ENCODE assay signal across 8 mouse cellular contexts in genomic region chr4:130275823-130276105, GRCm38 (mm10). TPM values are rescaled to one million over a fixed set of nuclear protein-coding genes. Genes with fewer than 3 reads are reported as not detected.
A peak's percentile ranks its signal among the peaks of the same experiment; 100 is the strongest.
DNase-seq lines count a peak whose midpoint lies in the region; ATAC-seq and TF ChIP-seq lines count a peak whose summit lies in the region.

No protein-coding gene starts in this region.

- WGBS in kidney, embryonic 15.5 days: 56% methylated on average over 5 of the region's 5 CpGs
- 53% methylated on average over 5 of the region's 5 CpGs for WGBS in embryonic facial prominence, embryonic 15.5 days
- 42% methylated on average over 5 of the region's 5 CpGs for WGBS in intestine, embryonic 16.5 days

- H3ac ChIP-seq in myocyte (ENCODE audit: control insufficient read depth, insufficient read length): peak overlapping the region; percentile 15

- no peak for TF ChIP-seq POLR2A in myocyte (IDR thresholded peaks at IDR 0.05; ENCODE audit: insufficient read length, low read depth)

- H3K4me1 ChIP-seq in kidney, embryonic 15.5 days: peaks cover 27% of the 10 kb centered on the region
- peaks cover 20% of the 10 kb centered on the region; the same call in 1 of the 2 replicates for H3K4me1 ChIP-seq in embryonic facial prominence, embryonic 15.5 days
- peaks cover 6% of the 10 kb centered on the region for H3K4me1 ChIP-seq in intestine, embryonic 16.5 days (ENCODE audit: control insufficient read depth, insufficient read depth, low read length)

- H3K9me3 ChIP-seq in kidney, embryonic 15.5 days (replicated peaks): no peaks in the 10 kb centered on the region
- H3K9me3 ChIP-seq in embryonic facial prominence, embryonic 15.5 days (replicated peaks): no peaks in the 10 kb centered on the region
- no peaks in the 10 kb centered on the region for H3K9me3 ChIP-seq in intestine, embryonic 16.5 days (ENCODE audit: control insufficient read depth, low read length)

- no peak overlapping the region for H3K9ac ChIP-seq in kidney, embryonic 15.5 days
- 0 out of 2 replicates have a peak overlapping the region, but pooled peaks have one; percentile 74 for H3K9ac ChIP-seq in embryonic facial prominence, embryonic 15.5 days
- peak overlapping the region; percentile 64; the same call in 1 of the 2 replicates for H3K9ac ChIP-seq in intestine, embryonic 16.5 days (ENCODE audit: low read depth, low read length)

- DNase-seq in kidney, adult 9 months: no peak
- no peak for DNase-seq in right cerebral cortex, postnatal 14 days

- H3K79me2 ChIP-seq in myocyte (ENCODE audit: control insufficient read depth, insufficient read depth): peaks cover 4% of the 10 kb centered on the region

- no peak overlapping the region for H3K27ac ChIP-seq in kidney, embryonic 15.5 days
- no peak overlapping the region for H3K27ac ChIP-seq in embryonic facial prominence, embryonic 15.5 days (replicated peaks)
- H3K27ac ChIP-seq in intestine, embryonic 16.5 days (ENCODE audit: low read length): no peak overlapping the region

- peaks cover 72% of the 10 kb centered on the region for H3K27me3 ChIP-seq in kidney, embryonic 15.5 days
- H3K27me3 ChIP-seq in embryonic facial prominence, embryonic 15.5 days: peaks cover 5% of the 10 kb centered on the region; the same call in 1 of the 2 replicates
- H3K27me3 ChIP-seq in intestine, embryonic 16.5 days (replicated peaks; ENCODE audit: control insufficient read depth, insufficient read depth, low read length): peaks cover 12% of the 10 kb centered on the region
- H3K27me3 ChIP-seq in myocyte (ENCODE audit: control insufficient read depth, insufficient read depth, insufficient read length): no peaks in the 10 kb centered on the region

- peak overlapping the region; percentile 98 for H3K4me2 ChIP-seq in kidney, embryonic 15.5 days
- H3K4me2 ChIP-seq in embryonic facial prominence, embryonic 15.5 days (replicated peaks): peak overlapping the region; percentile 86
- H3K4me2 ChIP-seq in intestine, embryonic 16.5 days (ENCODE audit: low read depth, low read length): peak overlapping the region; percentile 98
- peak overlapping the region; percentile 88 for H3K4me2 ChIP-seq in myocyte (ENCODE audit: low read depth)

- ATAC-seq in kidney, embryonic 15.5 days (replicated peaks; ENCODE audit: low FRiP score): no peak
- no peak for ATAC-seq in embryonic facial prominence, embryonic 15.5 days (ENCODE audit: insufficient number of reproducible peaks, low FRiP score, low TSS enrichment, low read depth)
- no peak for ATAC-seq in intestine, embryonic 16.5 days
- no peak for ATAC-seq in activated CD4-positive, CD25-positive, alpha-beta regulatory T cell, adult 4 months
- no peak for ATAC-seq in frontal cortex, adult (ENCODE audit: low TSS enrichment)

- no peaks in the 10 kb centered on the region for H3K36me3 ChIP-seq in kidney, embryonic 15.5 days
- no peaks in the 10 kb centered on the region for H3K36me3 ChIP-seq in embryonic facial prominence, embryonic 15.5 days
- no peaks in the 10 kb centered on the region for H3K36me3 ChIP-seq in intestine, embryonic 16.5 days (ENCODE audit: control insufficient read depth, insufficient read depth, low read length)
- H3K36me3 ChIP-seq in myocyte (ENCODE audit: control insufficient read depth, insufficient read depth): no peaks in the 10 kb centered on the region

- H3K4me3 ChIP-seq in kidney, embryonic 15.5 days (replicated peaks): peak overlapping the region; percentile 64
- peak overlapping the region; percentile 74 for H3K4me3 ChIP-seq in embryonic facial prominence, embryonic 15.5 days (replicated peaks)
- H3K4me3 ChIP-seq in intestine, embryonic 16.5 days (ENCODE audit: low read length): peak overlapping the region; percentile 59
- peak overlapping the region; percentile 91 for H3K4me3 ChIP-seq in myocyte

TF ChIP-seq in myocyte, 11 proteins besides CTCF, POLR2A, EP300 and RAD21:
- TF ChIP-seq POLR2AphosphoS2 (IDR thresholded peaks at IDR 0.05; ENCODE audit: insufficient read length, low read depth): no peak
- no peak for TF ChIP-seq MYOD1 (IDR thresholded peaks at IDR 0.05; ENCODE audit: control insufficient read depth in 1 of 3, insufficient read length in 2 of 3, low read depth in 2 of 3)
- no peak for TF ChIP-seq MAX (IDR thresholded peaks at IDR 0.05; ENCODE audit: low read depth)
- TF ChIP-seq TCF3 (IDR thresholded peaks at IDR 0.05; ENCODE audit: insufficient read length, low read depth): no peak
- TF ChIP-seq REST (IDR thresholded peaks at IDR 0.05; ENCODE audit: insufficient read depth, insufficient read length): no peak
- TF ChIP-seq E2F4 (IDR thresholded peaks at IDR 0.05; ENCODE audit: insufficient read depth): no peak

RNA-seq across cellular contexts. Expression of gene Serinc2, which starts 3.2 kb away (rescaled TPM):
- 43.8 and 48.8 TPM in 2 replicates for polyA plus RNA-seq in kidney, embryonic 15.5 days (2015; fragmentation: Nextera tagmentation; extraction: Ambion mirVana)
- polyA plus RNA-seq in embryonic facial prominence, embryonic 15.5 days (2015; fragmentation: Nextera tagmentation; extraction: Ambion mirVana): 108 and 110 TPM in 2 replicates
- 20.6 and 22.8 TPM in 2 replicates for polyA plus RNA-seq in intestine, embryonic 16.5 days (2015; fragmentation: Nextera tagmentation; extraction: Ambion mirVana)
- polyA plus RNA-seq in myocyte (2012; fragmentation: generic; extraction: Trizol): 120 TPM
- polyA plus RNA-seq in activated CD4-positive, CD25-positive, alpha-beta regulatory T cell, adult 4 months (2017; shearing (Covaris generic)): under 1 TPM; 0.61 to 0.92 TPM

RNA-seq across cellular contexts. Expression of gene Fabp3, which starts 32.6 kb away (rescaled TPM):
- polyA plus RNA-seq in kidney, embryonic 15.5 days (2015; fragmentation: Nextera tagmentation; extraction: Ambion mirVana): 70.7 and 81.3 TPM in 2 replicates
- polyA plus RNA-seq in embryonic facial prominence, embryonic 15.5 days (2015; fragmentation: Nextera tagmentation; extraction: Ambion mirVana): 40.7 and 46.9 TPM in 2 replicates
- 4.0 and 4.5 TPM in 2 replicates for polyA plus RNA-seq in intestine, embryonic 16.5 days (2015; fragmentation: Nextera tagmentation; extraction: Ambion mirVana)
- polyA plus RNA-seq in myocyte (2012; fragmentation: generic; extraction: Trizol): 71.9 TPM
- under 1 TPM in 1 of 2 experiments, not detected in 1; 0.42 TPM for polyA plus RNA-seq in activated CD4-positive, CD25-positive, alpha-beta regulatory T cell, adult 4 months (2017; shearing (Covaris generic))

RNA-seq across cellular contexts. Expression of gene Gm10570, which starts 32.7 kb away (rescaled TPM):
- 0.36 and 0.57 TPM in 2 replicates for polyA plus RNA-seq in kidney, embryonic 15.5 days (2015; fragmentation: Nextera tagmentation; extraction: Ambion mirVana)
- 0.36 TPM in 1 of 2 replicates, not detected in the other for polyA plus RNA-seq in embryonic facial prominence, embryonic 15.5 days (2015; fragmentation: Nextera tagmentation; extraction: Ambion mirVana)
- polyA plus RNA-seq in intestine, embryonic 16.5 days (2015; fragmentation: Nextera tagmentation; extraction: Ambion mirVana): not detected in 2 replicates
- 0.24 TPM for polyA plus RNA-seq in myocyte (2012; fragmentation: generic; extraction: Trizol)
- not detected for polyA plus RNA-seq in activated CD4-positive, CD25-positive, alpha-beta regulatory T cell, adult 4 months (2017; shearing (Covaris generic))

RNA-seq across cellular contexts. Expression of gene Gm853, which starts 53.6 kb away (rescaled TPM):
- polyA plus RNA-seq in kidney, embryonic 15.5 days (2015; fragmentation: Nextera tagmentation; extraction: Ambion mirVana): 0.26 and 0.39 TPM in 2 replicates
- polyA plus RNA-seq in embryonic facial prominence, embryonic 15.5 days (2015; fragmentation: Nextera tagmentation; extraction: Ambion mirVana): not detected in 2 replicates
- not detected in 2 replicates for polyA plus RNA-seq in intestine, embryonic 16.5 days (2015; fragmentation: Nextera tagmentation; extraction: Ambion mirVana)
- polyA plus RNA-seq in myocyte (2012; fragmentation: generic; extraction: Trizol): not detected
- not detected for polyA plus RNA-seq in activated CD4-positive, CD25-positive, alpha-beta regulatory T cell, adult 4 months (2017; shearing (Covaris generic))

Comparison
In these comparisons a context has a peak if more than half of its experiments do, and no peak if none do; other contexts are left out.
1. RNA of gene Serinc2, which starts 3.2 kb away (polyA plus RNA-seq): 120 TPM in myocyte (single experiment), 108 to 110 TPM in embryonic facial prominence, embryonic 15.5 days, 43.8 to 48.8 TPM in kidney, embryonic 15.5 days and 20.6 to 22.8 TPM in intestine, embryonic 16.5 days; 0.61 to 0.92 TPM in activated CD4-positive, CD25-positive, alpha-beta regulatory T cell, adult 4 months; every median in the first group is over 10 times any median in the second.
2. Peak in every context shown above with its lines, with median percentiles within 50 percentile points of each other: H3K4me2 ChIP-seq and H3K4me3 ChIP-seq.